Mouse (Mus musculus) right cerebral cortex, postnatal 10 days (tissue): ENCODE results near the gene Klk1b22.
"Not testable (repeated sequence)": the region's sequence is repeated elsewhere in the genome, so short reads cannot be mapped to it uniquely, and the experiment has no call there.

Experiments used
- DNase-seq, 2 experiments: peaks; one replicate each; pipeline ENCODE4 v3.0.0; 2021; ENCODE audit warnings: low spot score in 2 of 2

Klk1b22 gene

DNA sequence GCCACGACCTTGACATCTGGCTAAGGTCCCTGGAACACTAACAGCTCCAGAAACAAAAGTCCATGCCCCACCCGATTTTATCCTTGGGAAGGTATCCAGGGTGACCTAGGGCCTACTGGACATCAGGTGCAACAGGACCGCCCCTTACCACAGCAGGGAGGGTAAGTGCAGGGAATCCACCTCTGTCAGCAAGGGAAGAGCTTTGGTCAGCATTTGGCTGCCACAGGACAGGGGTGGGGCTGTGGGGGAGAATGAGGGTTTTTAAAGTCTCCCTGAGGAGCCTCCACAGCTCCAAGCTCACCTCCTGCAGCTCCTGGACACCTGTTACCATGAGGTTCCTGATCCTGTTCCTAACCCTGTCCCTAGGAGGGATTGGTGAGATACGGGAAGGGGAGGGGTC lies at the start of gene Klk1b22:
TSS of gene Klk1b22 (plus strand) at position 301 of the 400 bp plus-strand sequence.
- no peak for DNase-seq

DNA sequence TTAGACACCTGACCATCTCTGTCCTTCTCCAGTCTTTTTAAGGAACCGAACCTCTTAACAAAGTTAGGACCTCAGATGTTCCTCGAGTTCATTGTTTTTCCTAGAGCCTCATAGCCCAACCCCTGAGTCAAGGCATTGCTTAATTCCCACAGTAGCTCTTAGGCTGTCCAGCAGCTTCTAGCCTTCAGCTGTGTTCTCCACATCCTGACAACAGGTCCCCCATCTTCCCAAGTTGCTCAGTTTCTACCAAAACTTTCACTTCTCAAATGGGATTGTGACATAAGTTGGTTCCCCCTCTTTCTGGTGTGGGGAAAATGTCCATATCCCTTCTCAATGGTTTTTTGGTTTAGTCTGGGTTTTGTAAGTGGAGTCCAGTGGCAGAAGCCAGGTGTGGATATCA lies 40.4 kb upstream of the Klk1b22 start:
- DNase-seq, result no peak

DNA sequence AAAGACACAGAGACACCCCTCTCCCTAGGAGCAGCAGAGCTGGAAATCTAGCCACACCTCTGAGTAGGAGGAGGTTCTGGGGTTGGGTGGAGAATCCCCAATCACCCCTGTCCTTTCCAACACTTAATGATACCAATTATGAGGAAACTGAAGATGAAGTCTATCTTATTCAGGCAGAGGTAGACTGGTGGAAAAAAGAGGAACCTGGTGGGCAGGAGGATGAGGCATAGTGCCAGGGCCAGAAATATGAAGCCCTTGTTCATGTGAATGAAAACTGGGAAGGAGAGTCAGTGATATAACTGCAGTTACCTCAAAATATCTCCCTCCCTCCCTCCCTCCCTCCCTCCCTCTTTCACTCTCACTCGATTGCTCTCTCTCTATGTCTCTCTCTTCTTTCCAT lies 34.8 kb upstream of the Klk1b22 start:
- DNase-seq, result no peak

DNA sequence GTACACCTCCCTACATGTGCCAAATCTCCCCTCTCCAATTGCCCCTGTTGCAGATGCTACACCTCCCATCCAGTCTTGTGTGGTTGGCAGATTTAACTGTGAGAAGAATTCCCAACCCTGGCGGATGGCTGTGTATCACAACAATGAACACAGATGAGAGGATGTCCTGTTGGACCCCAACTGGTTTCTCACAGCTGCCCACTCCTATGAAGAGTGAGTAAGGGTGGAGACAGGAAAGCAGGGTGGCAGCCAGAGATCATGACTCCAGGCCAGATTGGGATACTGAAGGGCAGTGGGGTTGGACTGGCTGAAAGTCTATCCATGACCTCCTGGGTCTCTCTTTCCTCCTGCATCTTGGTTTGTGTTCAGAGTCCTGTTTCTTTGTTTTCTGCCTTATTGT lies 16.4 kb upstream of the Klk1b22 start:
- no peak for DNase-seq

DNA sequence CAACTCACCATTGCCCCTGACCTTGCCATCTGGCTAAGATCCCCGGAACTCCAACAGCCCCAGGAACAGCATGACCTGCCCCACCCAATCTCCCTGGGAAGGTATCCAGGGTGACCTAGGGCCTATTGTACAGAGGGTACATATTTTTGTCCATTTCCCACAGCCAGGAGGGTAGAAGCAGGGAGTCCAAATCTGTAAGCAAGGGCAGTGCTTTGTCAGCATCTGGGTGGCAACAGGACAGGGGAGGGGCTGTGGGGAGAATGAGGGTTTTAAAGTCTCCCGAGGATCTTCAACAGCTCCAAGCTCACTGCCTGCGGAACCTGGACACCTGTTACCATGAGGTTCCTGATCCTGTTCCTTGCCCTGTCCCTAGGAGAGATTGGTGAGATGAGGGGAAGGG lies 10.4 kb upstream of the Klk1b22 start, which contains the start of gene Klk1b21:
TSS of gene Klk1b21 (plus strand) at position 301 of the 400 bp plus-strand sequence.
- not testable (repeated sequence) for DNase-seq

DNA sequence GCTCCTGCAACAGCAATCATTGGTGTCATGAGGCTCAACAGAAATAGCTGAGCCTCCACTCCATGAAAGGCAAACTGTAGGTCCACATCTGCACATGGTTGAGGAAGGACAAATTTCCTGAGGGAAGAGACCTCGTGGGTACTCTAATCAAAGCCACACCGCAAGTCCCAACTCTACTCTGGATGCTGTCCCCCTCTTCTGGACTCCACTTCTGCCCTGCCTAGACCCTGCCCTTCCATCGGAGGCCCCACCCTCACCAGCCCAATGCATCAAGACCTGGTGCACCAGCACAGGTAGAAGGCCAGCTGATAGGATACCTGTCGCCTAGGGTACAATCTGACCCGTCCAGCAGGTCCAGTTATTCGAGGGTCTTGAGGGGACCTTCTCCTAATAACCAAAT lies 11.0 kb downstream of the Klk1b22 start:
- no peak for DNase-seq

DNA sequence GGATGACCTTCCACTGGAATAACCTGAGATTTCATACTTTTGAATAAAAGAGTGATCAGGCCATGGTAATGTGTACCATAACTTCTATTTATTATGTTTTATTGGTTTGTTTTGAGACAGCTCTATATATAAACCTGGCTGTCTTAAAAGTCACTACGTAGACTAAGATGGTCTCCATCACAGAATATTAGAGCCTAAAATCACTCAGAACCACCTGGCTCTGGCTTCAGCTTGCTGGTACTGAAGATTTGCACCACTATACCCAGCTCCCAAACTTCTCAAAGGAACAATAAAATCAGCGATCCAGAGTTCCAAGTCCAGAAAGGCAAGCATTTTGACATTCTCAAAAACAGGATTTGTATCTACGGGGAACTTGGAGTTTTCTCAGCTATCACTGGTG lies 24.0 kb downstream of the Klk1b22 start, which contains the start of gene Klk1b16:
TSS of gene Klk1b16 (plus strand) at position 301 of the 400 bp plus-strand sequence.
- DNase-seq, result no peak
